8 mouse cellular contexts compared by ENCODE assay signal in genomic region chrX:170006694-170007247, GRCm38 (mm10). TPM values are rescaled to one million over a fixed set of nuclear protein-coding genes. Genes with fewer than 3 reads are reported as not detected.
A peak's percentile ranks its signal among the peaks of the same experiment; 100 is the strongest.
DNase-seq lines count a peak whose midpoint lies in the region; ATAC-seq and TF ChIP-seq lines count a peak whose summit lies in the region.
"Not testable (repeated sequence)": the region's sequence is repeated elsewhere in the genome, so short reads cannot be mapped to it uniquely, and the experiment has no call there.

No protein-coding gene starts in this region.

- not testable (repeated sequence) for H3K4me2 ChIP-seq in heart, postnatal 0 days (ENCODE audit: low read depth, low read length); intestine, embryonic 14.5 days (ENCODE audit: low read length); liver, embryonic 11.5 days; midbrain, embryonic 14.5 days (ENCODE audit: low read length)

- H3K9ac ChIP-seq in heart, postnatal 0 days (replicated peaks; ENCODE audit: low read depth, low read length); intestine, embryonic 14.5 days (ENCODE audit: low read length); liver, embryonic 11.5 days (ENCODE audit: low read depth, low read length); midbrain, embryonic 14.5 days (replicated peaks; ENCODE audit: low read length): not testable (repeated sequence)

- not testable (repeated sequence) for TF ChIP-seq CTCF in E14TG2a.4 (conservative IDR thresholded peaks at IDR 0.05; ENCODE audit: low read length); heart, postnatal 0 days (IDR thresholded peaks at IDR 0.05; ENCODE audit: low read depth)

- not testable (repeated sequence) for H3K27me3 ChIP-seq in E14TG2a.4 (ENCODE audit: insufficient read depth, low read length); forebrain, embryonic 10.5 days (ENCODE audit: poor library complexity, severe bottlenecking); heart, postnatal 0 days (ENCODE audit: control insufficient read depth, insufficient read depth, low read length); intestine, embryonic 14.5 days (replicated peaks; ENCODE audit: control insufficient read depth, insufficient read depth, low read length); midbrain, embryonic 14.5 days (ENCODE audit: control insufficient read depth, insufficient read depth, low read length)
- peaks cover 14% of the 10 kb centered on the region for H3K27me3 ChIP-seq in liver, embryonic 11.5 days (replicated peaks; ENCODE audit: control insufficient read depth, insufficient read depth, low read length)

- ATAC-seq in heart, postnatal 0 days (ENCODE audit: insufficient read depth, low read depth); intestine, embryonic 14.5 days (replicated peaks; ENCODE audit: low FRiP score, low TSS enrichment, low read depth); liver, embryonic 11.5 days (replicated peaks; ENCODE audit: low FRiP score); midbrain, embryonic 14.5 days (ENCODE audit: low FRiP score, low TSS enrichment): not testable (repeated sequence)

- peaks cover 12% of the 10 kb centered on the region for H3K36me3 ChIP-seq in E14TG2a.4 (ENCODE audit: insufficient read depth, low read length)
- H3K36me3 ChIP-seq in forebrain, embryonic 10.5 days (replicated peaks): peaks cover 15% of the 10 kb centered on the region
- not testable (repeated sequence) for H3K36me3 ChIP-seq in heart, postnatal 0 days (replicated peaks; ENCODE audit: control insufficient read depth, insufficient read depth, low read length)
- peaks cover 12% of the 10 kb centered on the region for H3K36me3 ChIP-seq in intestine, embryonic 14.5 days (ENCODE audit: control insufficient read depth, insufficient read depth, low read length)
- H3K36me3 ChIP-seq in liver, embryonic 11.5 days (ENCODE audit: control insufficient read depth, insufficient read depth, low read length): peaks cover 15% of the 10 kb centered on the region
- peaks cover 12% of the 10 kb centered on the region for H3K36me3 ChIP-seq in midbrain, embryonic 14.5 days (ENCODE audit: control insufficient read depth, insufficient read depth, low read length)

- 47% methylated on average over 3 of the region's 3 CpGs for WGBS in forebrain, embryonic 10.5 days
- 63% methylated on average over 3 of the region's 3 CpGs for WGBS in heart, postnatal 0 days
- WGBS in intestine, embryonic 14.5 days: 61% methylated on average over 3 of the region's 3 CpGs
- WGBS in liver, embryonic 11.5 days: 50% methylated on average over 3 of the region's 3 CpGs
- WGBS in midbrain, embryonic 14.5 days: 47% methylated on average over 3 of the region's 3 CpGs

- peaks cover 48% of the 10 kb centered on the region for H3K9me3 ChIP-seq in E14TG2a.4 (ENCODE audit: low read length)
- peaks cover 62% of the 10 kb centered on the region for H3K9me3 ChIP-seq in forebrain, embryonic 10.5 days
- peaks cover 30% of the 10 kb centered on the region for H3K9me3 ChIP-seq in heart, postnatal 0 days (replicated peaks; ENCODE audit: control insufficient read depth, low read length)
- H3K9me3 ChIP-seq in intestine, embryonic 14.5 days (ENCODE audit: control insufficient read depth, low read length): peaks cover 35% of the 10 kb centered on the region
- H3K9me3 ChIP-seq in liver, embryonic 11.5 days (ENCODE audit: control insufficient read depth, low read length): peaks cover 42% of the 10 kb centered on the region
- peaks cover 40% of the 10 kb centered on the region for H3K9me3 ChIP-seq in midbrain, embryonic 14.5 days (ENCODE audit: control insufficient read depth, low read length)

- peak; percentile 32 for DNase-seq in cerebellum, adult 11-12 months
- DNase-seq in forebrain, embryonic 10.5 days (ENCODE audit: extremely low spot score, low spot score): peak; percentile 60
- peak; percentile 2 for DNase-seq in heart, postnatal 0 days (ENCODE audit: low spot score)
- DNase-seq in intestine, embryonic 14.5 days (ENCODE audit: low spot score): peak; percentile 52
- DNase-seq in liver, embryonic 11.5 days (ENCODE audit: low spot score): peak; percentile 34
- peak; percentile 20 for DNase-seq in midbrain, embryonic 14.5 days
- peak; percentile 35 for DNase-seq in right cerebral cortex, postnatal 10 days (ENCODE audit: low spot score in 2 of 2)

- H3K4me3 ChIP-seq in E14TG2a.4 (replicated peaks; ENCODE audit: low read length): peak overlapping the region; percentile 43
- H3K4me3 ChIP-seq in forebrain, embryonic 10.5 days: 0 out of 2 replicates have a peak overlapping the region, but pooled peaks have one; percentile 0
- not testable (repeated sequence) for H3K4me3 ChIP-seq in heart, postnatal 0 days (ENCODE audit: low read depth, low read length); intestine, embryonic 14.5 days (ENCODE audit: low read depth, low read length); liver, embryonic 11.5 days (ENCODE audit: low read depth, low read length); midbrain, embryonic 14.5 days (replicated peaks; ENCODE audit: low read depth, low read length)

- peak overlapping the region; percentile 80 for H3K27ac ChIP-seq in forebrain, embryonic 10.5 days
- H3K27ac ChIP-seq in heart, postnatal 0 days (ENCODE audit: low read depth); intestine, embryonic 14.5 days (ENCODE audit: low read depth); liver, embryonic 11.5 days (ENCODE audit: low read depth, low read length); midbrain, embryonic 14.5 days (replicated peaks; ENCODE audit: low read depth, low read length): not testable (repeated sequence)

- not testable (repeated sequence) for TF ChIP-seq EP300 in heart, postnatal 0 days (IDR thresholded peaks at IDR 0.05; ENCODE audit: low read depth)

- H3K4me1 ChIP-seq in E14TG2a.4 (replicated peaks; ENCODE audit: low read depth, low read length): peaks cover 45% of the 10 kb centered on the region
- peaks cover 43% of the 10 kb centered on the region for H3K4me1 ChIP-seq in forebrain, embryonic 10.5 days
- not testable (repeated sequence) for H3K4me1 ChIP-seq in heart, postnatal 0 days (ENCODE audit: control insufficient read depth, insufficient read depth); intestine, embryonic 14.5 days (replicated peaks; ENCODE audit: control insufficient read depth, insufficient read depth, low read length); liver, embryonic 11.5 days (replicated peaks; ENCODE audit: control insufficient read depth, insufficient read depth, low read length); midbrain, embryonic 14.5 days (ENCODE audit: control insufficient read depth, insufficient read depth, low read length)

RNA-seq across cellular contexts. Expression of gene Gm21887, which starts 2.7 kb away (rescaled TPM):
- 249 and 311 TPM in 2 replicates for polyA plus RNA-seq in forebrain, embryonic 10.5 days (2016; fragmentation: Nextera tagmentation; extraction: Ambion mirVana)
- 0.88 and 16.5 TPM in 2 replicates for total RNA-seq in heart, postnatal 0 days (2014; rRNA removed; ENCODE audit: low replicate concordance)
- 32.6 and 63.9 TPM in 2 replicates for polyA plus RNA-seq in heart, postnatal 0 days (2015; fragmentation: Nextera tagmentation; extraction: Ambion mirVana)
- polyA plus RNA-seq in intestine, embryonic 14.5 days (2014; fragmentation: Nextera tagmentation; extraction: Ambion mirVana): 223 and 261 TPM in 2 replicates
- 217 and 306 TPM in 2 replicates for polyA plus RNA-seq in liver, embryonic 11.5 days (2014; fragmentation: Nextera tagmentation; extraction: Ambion mirVana)
- polyA plus RNA-seq in midbrain, embryonic 14.5 days (2014; fragmentation: Nextera tagmentation; extraction: Ambion mirVana): 126 and 339 TPM in 2 replicates

Comparison
In these comparisons a context has a peak if more than half of its experiments do, and no peak if none do; other contexts are left out.
1. DNase-seq: peak in every context shown above with its lines; median percentile 60 in forebrain, embryonic 10.5 days; 52 in intestine, embryonic 14.5 days; 35 in right cerebral cortex, postnatal 10 days; 34 in liver, embryonic 11.5 days; 32 in cerebellum, adult 11-12 months; 20 in midbrain, embryonic 14.5 days; 2 in heart, postnatal 0 days.